8 mouse cellular contexts compared by ENCODE assay signal in the genomic region with DNA sequence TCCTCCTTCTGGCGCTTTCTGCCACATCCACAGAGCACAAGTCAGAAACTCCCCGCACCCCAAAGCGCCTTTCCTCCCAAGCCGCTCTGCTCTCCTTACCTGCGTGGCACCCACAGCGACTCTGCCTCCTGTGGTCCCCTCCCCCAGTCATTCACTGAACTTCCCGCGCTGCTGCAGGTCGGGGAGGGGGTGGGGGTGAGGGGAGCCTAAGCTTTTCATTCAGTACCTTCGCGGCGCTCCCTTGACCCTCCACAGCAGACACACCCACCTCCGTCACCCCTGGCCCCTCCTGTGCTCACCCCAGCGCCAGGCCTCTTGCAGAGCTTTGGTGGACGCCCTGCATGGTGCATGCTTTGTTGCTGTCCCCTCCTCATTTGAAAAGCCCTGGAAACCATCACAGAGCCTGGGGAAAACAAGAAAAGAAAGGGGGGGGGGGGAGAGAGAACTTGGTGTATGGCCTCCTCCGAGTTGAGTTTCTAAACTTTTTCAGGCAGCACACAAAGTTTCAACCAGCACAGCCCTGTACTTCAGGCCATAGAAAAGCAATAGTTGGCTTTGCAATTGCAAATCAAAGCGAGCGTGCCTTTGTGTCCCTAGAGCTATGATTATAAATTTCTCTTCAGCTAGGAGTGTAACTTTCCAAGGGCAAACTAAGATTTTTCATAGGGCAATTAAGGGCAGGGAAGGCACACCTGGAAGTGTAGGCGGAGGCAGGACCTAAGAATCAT. TPM values are rescaled to one million over a fixed set of nuclear protein-coding genes. Genes with fewer than 3 reads are reported as not detected.
A peak's percentile ranks its signal among the peaks of the same experiment; 100 is the strongest.
DNase-seq lines count a peak whose midpoint lies in the region; ATAC-seq and TF ChIP-seq lines count a peak whose summit lies in the region.

Lpar1 (minus strand) TSS at position 268 of the 728 bp plus-strand sequence.

- peak within 1 kb of the TSS; percentile 76 for H3K9ac ChIP-seq in hindbrain, embryonic 13.5 days
- peak within 1 kb of the TSS; percentile 62 for H3K9ac ChIP-seq in lung, postnatal 0 days (replicated peaks; ENCODE audit: low read depth)

- no peak for DNase-seq in layer of hippocampus, adult 18-20 months (ENCODE audit: low spot score in 2 of 2)
- no peak for DNase-seq in layer of hippocampus, adult 9-11 months
- DNase-seq in ZHBTc4 (ENCODE audit: low read depth, low spot score) (peak; percentile 86), adipocyte (ENCODE audit: low spot score) (no peak)
- peak; percentile 69 for DNase-seq in forebrain, embryonic 10.5 days (ENCODE audit: extremely low spot score, low spot score)
- peak; percentile 36 for DNase-seq in lung, postnatal 0 days (ENCODE audit: low spot score)
- DNase-seq in yolk sac, embryonic 10.5 days (ENCODE audit: low spot score) = peak; percentile 73

- peak; percentile 70 for ATAC-seq in hindbrain, embryonic 13.5 days (ENCODE audit: low FRiP score)
- ATAC-seq in lung, postnatal 0 days = peak; percentile 43

- H3K4me2 ChIP-seq in hindbrain, embryonic 13.5 days = peak within 1 kb of the TSS; percentile 94
- H3K4me2 ChIP-seq in lung, postnatal 0 days (replicated peaks; ENCODE audit: low read depth, low read length) = peak within 1 kb of the TSS; percentile 93

- peaks cover 3% of the 10 kb centered on the region; the same call in 1 of the 2 replicates for H3K36me3 ChIP-seq in forebrain, embryonic 10.5 days (replicated peaks)
- no peaks in the 10 kb centered on the region for H3K36me3 ChIP-seq in hindbrain, embryonic 13.5 days
- no peaks in the 10 kb centered on the region for H3K36me3 ChIP-seq in lung, postnatal 0 days (ENCODE audit: insufficient read depth, low read length)

- no peak for TF ChIP-seq EP300 in lung, postnatal 0 days (IDR thresholded peaks at IDR 0.05)

- no peak for TF ChIP-seq CTCF in lung, postnatal 0 days (IDR thresholded peaks at IDR 0.05)

- WGBS in forebrain, embryonic 10.5 days = 3% methylated on average over 19 of the region's 19 CpGs
- WGBS in hindbrain, embryonic 13.5 days = 3% methylated on average over 19 of the region's 19 CpGs
- WGBS in lung, postnatal 0 days = 15% methylated on average over 16 of the region's 19 CpGs

- peak within 1 kb of the TSS; percentile 76 for H3K4me3 ChIP-seq in forebrain, embryonic 10.5 days
- H3K4me3 ChIP-seq in hindbrain, embryonic 13.5 days = peak within 1 kb of the TSS; percentile 67
- H3K4me3 ChIP-seq in lung, postnatal 0 days (ENCODE audit: low read depth, low read length) = peak within 1 kb of the TSS; percentile 68

- peaks cover 60% of the 10 kb centered on the region for H3K4me1 ChIP-seq in forebrain, embryonic 10.5 days
- H3K4me1 ChIP-seq in hindbrain, embryonic 13.5 days (replicated peaks) = peaks cover 17% of the 10 kb centered on the region
- no peaks in the 10 kb centered on the region for H3K4me1 ChIP-seq in lung, postnatal 0 days (ENCODE audit: insufficient read depth, low read depth, low read length)

- H3K9me3 ChIP-seq in forebrain, embryonic 10.5 days = no peaks in the 10 kb centered on the region
- no peaks in the 10 kb centered on the region for H3K9me3 ChIP-seq in hindbrain, embryonic 13.5 days
- no peaks in the 10 kb centered on the region for H3K9me3 ChIP-seq in lung, postnatal 0 days (ENCODE audit: low read length)

- H3K27ac ChIP-seq in forebrain, embryonic 10.5 days = peak within 1 kb of the TSS; percentile 94
- 0 out of 2 replicates have a peak within 1 kb of the TSS, but pooled peaks have one; percentile 9 for H3K27ac ChIP-seq in hindbrain, embryonic 13.5 days
- H3K27ac ChIP-seq in lung, postnatal 0 days (ENCODE audit: low read length) = peak within 1 kb of the TSS; percentile 89

- H3K27me3 ChIP-seq in forebrain, embryonic 10.5 days (ENCODE audit: poor library complexity, severe bottlenecking) = peaks cover 5% of the 10 kb centered on the region; the same call in 1 of the 2 replicates
- H3K27me3 ChIP-seq in hindbrain, embryonic 13.5 days = peaks cover 28% of the 10 kb centered on the region
- no peaks in the 10 kb centered on the region for H3K27me3 ChIP-seq in lung, postnatal 0 days (replicated peaks; ENCODE audit: insufficient read depth, low read length)

RNA-seq across cellular contexts. Expression of gene Lpar1, which starts in this region (rescaled TPM):
- 10 to 100 TPM; 18.0 to 21.2 TPM for total RNA-seq in layer of hippocampus, adult 18-20 months (2021)
- polyA plus RNA-seq in forebrain, embryonic 10.5 days (2016; fragmentation: Nextera tagmentation; extraction: Ambion mirVana) = 60.9 and 63.8 TPM in 2 replicates
- 16.4 and 18.6 TPM in 2 replicates for polyA plus RNA-seq in hindbrain, embryonic 13.5 days (2015; fragmentation: Nextera tagmentation; extraction: Ambion mirVana)
- polyA plus RNA-seq in lung, postnatal 0 days (2015; fragmentation: Nextera tagmentation; extraction: Ambion mirVana) = 29.5 and 31.8 TPM in 2 replicates

Comparison
In these comparisons a context has a peak if more than half of its experiments do, and no peak if none do; other contexts are left out.
1. DNase-seq: peak in ZHBTc4 (single experiment), forebrain, embryonic 10.5 days (single experiment), lung, postnatal 0 days (single experiment) and yolk sac, embryonic 10.5 days (single experiment); none in layer of hippocampus, adult 18-20 months (0 of 2), layer of hippocampus, adult 9-11 months (single experiment) and adipocyte (single experiment).
2. H3K27ac ChIP-seq: peak in every context shown above with its lines; median percentile 94 in forebrain, embryonic 10.5 days; 89 in lung, postnatal 0 days; 9 in hindbrain, embryonic 13.5 days.
3. Peak in every context shown above with its lines, with median percentiles within 50 percentile points of each other: H3K4me3 ChIP-seq.